In genomic region chr4:57611303-57612077, GRCm38 (mm10) we compare ENCODE assay signal across 9 mouse cellular contexts. TPM values are rescaled to one million over a fixed set of nuclear protein-coding genes. Genes with fewer than 3 reads are reported as not detected.
DNase-seq lines count a peak whose midpoint lies in the region; ATAC-seq and TF ChIP-seq lines count a peak whose summit lies in the region.
"Had no signal": no experiment of that assay in that cellular context is flagged by ENCODE, and none has a peak within 500 bp of the region (broad histone marks: within the 10 kb centered on the region; RNA-seq: fewer than 3 reads in every experiment).

No protein-coding gene starts in this region.

- H3ac ChIP-seq in C2C12 (ENCODE audit: control insufficient read depth, insufficient read length, low read depth) = no peak overlapping the region

- H3K9me3 ChIP-seq in forebrain, embryonic 12.5 days = no peaks in the 10 kb centered on the region
- no peaks in the 10 kb centered on the region for H3K9me3 ChIP-seq in forebrain, embryonic 14.5 days (replicated peaks; ENCODE audit: control insufficient read depth, low read length)
- 0 out of 2 replicates have a peak, but pooled peaks cover 1% of the 10 kb centered on the region for H3K9me3 ChIP-seq in heart, embryonic 12.5 days (replicated peaks)
- H3K9me3 ChIP-seq in limb, embryonic 11.5 days (ENCODE audit: control insufficient read depth, low read length) = no peaks in the 10 kb centered on the region
- H3K9me3 ChIP-seq: midbrain, embryonic 13.5 days had no signal

- 0 out of 2 replicates have a peak overlapping the region, but pooled peaks have one; percentile 37 for H3K27ac ChIP-seq in forebrain, embryonic 12.5 days
- no peak overlapping the region for H3K27ac ChIP-seq in forebrain, embryonic 14.5 days (ENCODE audit: low read depth, low read length)
- peak overlapping the region; percentile 58 for H3K27ac ChIP-seq in heart, embryonic 12.5 days (ENCODE audit: poor library complexity, severe bottlenecking)
- peak overlapping the region; percentile 76 for H3K27ac ChIP-seq in limb, embryonic 11.5 days (replicated peaks; ENCODE audit: low read depth, low read length)
- no peak overlapping the region for H3K27ac ChIP-seq in layer of hippocampus, adult 2 months
- H3K27ac ChIP-seq: midbrain, embryonic 13.5 days had no signal

- H3K4me1 ChIP-seq in forebrain, embryonic 12.5 days = no peaks in the 10 kb centered on the region
- no peaks in the 10 kb centered on the region for H3K4me1 ChIP-seq in forebrain, embryonic 14.5 days (ENCODE audit: control insufficient read depth, insufficient read depth, low read length)
- peaks cover 50% of the 10 kb centered on the region for H3K4me1 ChIP-seq in heart, embryonic 12.5 days (replicated peaks)
- H3K4me1 ChIP-seq in limb, embryonic 11.5 days (ENCODE audit: control insufficient read depth, insufficient read depth, low read length) = peaks cover 26% of the 10 kb centered on the region

- H3K36me3 ChIP-seq in forebrain, embryonic 12.5 days (replicated peaks) = no peaks in the 10 kb centered on the region
- H3K36me3 ChIP-seq in forebrain, embryonic 14.5 days (ENCODE audit: control insufficient read depth, insufficient read depth, low read length) = no peaks in the 10 kb centered on the region
- no peaks in the 10 kb centered on the region for H3K36me3 ChIP-seq in C2C12 (ENCODE audit: control insufficient read depth, insufficient read depth)
- no peaks in the 10 kb centered on the region for H3K36me3 ChIP-seq in heart, embryonic 12.5 days
- H3K36me3 ChIP-seq in limb, embryonic 11.5 days (ENCODE audit: control insufficient read depth, insufficient read depth, low read length) = no peaks in the 10 kb centered on the region
- H3K36me3 ChIP-seq: midbrain, embryonic 13.5 days had no signal

- H3K79me2 ChIP-seq in C2C12 (ENCODE audit: control insufficient read depth, insufficient read depth) = peaks cover 71% of the 10 kb centered on the region

- no peak for TF ChIP-seq CTCF in C2C12 (IDR thresholded peaks at IDR 0.05; ENCODE audit: control insufficient read depth, insufficient read depth, insufficient read length)
- no peak for TF ChIP-seq CTCF in layer of hippocampus, adult 2 months (conservative IDR thresholded peaks at IDR 0.05)

- H3K4me2 ChIP-seq in forebrain, embryonic 12.5 days = no peak overlapping the region
- no peak overlapping the region for H3K4me2 ChIP-seq in forebrain, embryonic 14.5 days (ENCODE audit: low read length)
- H3K4me2 ChIP-seq in heart, embryonic 12.5 days = peak overlapping the region; percentile 21
- H3K4me2 ChIP-seq in limb, embryonic 11.5 days (ENCODE audit: low read depth, severe bottlenecking) = peak overlapping the region; percentile 35
- H3K4me2 ChIP-seq: midbrain, embryonic 13.5 days had no signal

- no peak overlapping the region for H3K4me3 ChIP-seq in forebrain, embryonic 12.5 days (replicated peaks)
- H3K4me3 ChIP-seq in forebrain, embryonic 14.5 days (ENCODE audit: low read depth, low read length) = no peak overlapping the region
- H3K4me3 ChIP-seq in C2C12 (ENCODE audit: insufficient read depth, poor library complexity, severe bottlenecking) = no peak overlapping the region
- no peak overlapping the region for H3K4me3 ChIP-seq in heart, embryonic 12.5 days
- H3K4me3 ChIP-seq in limb, embryonic 11.5 days (ENCODE audit: low read depth, low read length) = no peak overlapping the region
- H3K4me3 ChIP-seq in layer of hippocampus, adult 2 months = no peak overlapping the region
- H3K4me3 ChIP-seq: midbrain, embryonic 13.5 days had no signal

- peaks cover 11% of the 10 kb centered on the region for H3K79me3 ChIP-seq in C2C12 (ENCODE audit: low read depth)

- no peak for DNase-seq in forebrain, embryonic 14.5 days (ENCODE audit: low spot score)
- peak; percentile 73 for DNase-seq in limb, embryonic 11.5 days (ENCODE audit: low spot score)
- no peak for DNase-seq in cerebellum, postnatal 14 days
- no peak for DNase-seq in layer of hippocampus, adult 2 months (ENCODE audit: low spot score in 2 of 2)

- WGBS in forebrain, embryonic 12.5 days = 54% methylated on average over 17 of the region's 17 CpGs
- WGBS in forebrain, embryonic 14.5 days = 58% methylated on average over 17 of the region's 17 CpGs
- WGBS in heart, embryonic 12.5 days = 55% methylated on average over 17 of the region's 17 CpGs
- WGBS in limb, embryonic 11.5 days = 12% methylated on average over 17 of the region's 17 CpGs

- ATAC-seq in forebrain, embryonic 12.5 days (ENCODE audit: low FRiP score) = no peak
- ATAC-seq in forebrain, embryonic 14.5 days = no peak
- ATAC-seq in heart, embryonic 12.5 days (ENCODE audit: insufficient number of reproducible peaks, low FRiP score) = no peak
- ATAC-seq in limb, embryonic 11.5 days (ENCODE audit: insufficient number of reproducible peaks, low FRiP score, low TSS enrichment, low read depth) = peak; percentile 75
- no peak for ATAC-seq in activated CD4-positive, CD25-positive, alpha-beta regulatory T cell, adult 4 months
- ATAC-seq: midbrain, embryonic 13.5 days had no signal

- no peak overlapping the region for H3K9ac ChIP-seq in forebrain, embryonic 12.5 days
- H3K9ac ChIP-seq in forebrain, embryonic 14.5 days (ENCODE audit: low read length) = no peak overlapping the region
- no peak overlapping the region for H3K9ac ChIP-seq in heart, embryonic 12.5 days
- H3K9ac ChIP-seq in limb, embryonic 11.5 days (ENCODE audit: low read length) = peak overlapping the region; percentile 30; the same call in 1 of the 2 replicates
- H3K9ac ChIP-seq: midbrain, embryonic 13.5 days had no signal

- H3K27me3 ChIP-seq in forebrain, embryonic 12.5 days = no peaks in the 10 kb centered on the region
- no peaks in the 10 kb centered on the region for H3K27me3 ChIP-seq in forebrain, embryonic 14.5 days (replicated peaks; ENCODE audit: control insufficient read depth, insufficient read depth, low read length)
- no peaks in the 10 kb centered on the region for H3K27me3 ChIP-seq in C2C12 (ENCODE audit: control insufficient read depth, insufficient read depth, insufficient read length)
- no peaks in the 10 kb centered on the region for H3K27me3 ChIP-seq in heart, embryonic 12.5 days (replicated peaks)
- no peaks in the 10 kb centered on the region for H3K27me3 ChIP-seq in limb, embryonic 11.5 days (ENCODE audit: control insufficient read depth, insufficient read depth, low read length)
- H3K27me3 ChIP-seq: midbrain, embryonic 13.5 days had no signal

TF ChIP-seq in C2C12, 6 proteins besides CTCF, POLR2A, EP300 and RAD21:
- TF ChIP-seq MAX (IDR thresholded peaks at IDR 0.05) (no peak), MYOD1 (IDR thresholded peaks at IDR 0.05; ENCODE audit: control insufficient read depth, insufficient read length, low read depth) (peak; percentile 38), USF1 (IDR thresholded peaks at IDR 0.05; ENCODE audit: low read depth) (peak; percentile 89), MYOG (IDR thresholded peaks at IDR 0.05; ENCODE audit: control insufficient read depth, extremely low read depth, insufficient read length) (no peak)

RNA-seq across cellular contexts. Expression of gene Pakap, which starts 43.5 kb away (rescaled TPM):
- 13.7 and 14.8 TPM in 2 replicates for polyA plus RNA-seq in forebrain, embryonic 12.5 days (2016; fragmentation: Nextera tagmentation; extraction: Ambion mirVana)
- polyA plus RNA-seq in forebrain, embryonic 14.5 days (2014; fragmentation: Nextera tagmentation; extraction: Ambion mirVana) = 4.1 and 5.5 TPM in 2 replicates
- 7.1 TPM for polyA plus RNA-seq in C2C12 (2012; fragmentation: generic; extraction: Trizol)
- polyA plus RNA-seq in heart, embryonic 12.5 days (2016; fragmentation: Nextera tagmentation; extraction: Ambion mirVana) = 72.9 and 74.5 TPM in 2 replicates
- 32.6 and 37.6 TPM in 2 replicates for polyA plus RNA-seq in limb, embryonic 11.5 days (2014; fragmentation: Nextera tagmentation; extraction: Ambion mirVana)
- 1 to 10 TPM; 1.5 to 2.0 TPM for polyA plus RNA-seq in activated CD4-positive, CD25-positive, alpha-beta regulatory T cell, adult 4 months (2017; shearing (Covaris generic))
- total RNA-seq in layer of hippocampus, adult 2 months (2021) = 10 to 100 TPM; 18.6 to 25.8 TPM

Comparison
In these comparisons a context has a peak if more than half of its experiments do, and no peak if none do; other contexts are left out.
1. H3K27ac ChIP-seq: peak in forebrain, embryonic 12.5 days (single experiment), heart, embryonic 12.5 days (single experiment) and limb, embryonic 11.5 days (single experiment); none in forebrain, embryonic 14.5 days (single experiment) and layer of hippocampus, adult 2 months (single experiment).
2. H3K4me2 ChIP-seq: peak in heart, embryonic 12.5 days (single experiment) and limb, embryonic 11.5 days (single experiment); none in forebrain, embryonic 12.5 days (single experiment) and forebrain, embryonic 14.5 days (single experiment).